Mouse (Mus musculus): ENCODE results near the gene Gucy2g.

The Gucy2g gene

DNA sequence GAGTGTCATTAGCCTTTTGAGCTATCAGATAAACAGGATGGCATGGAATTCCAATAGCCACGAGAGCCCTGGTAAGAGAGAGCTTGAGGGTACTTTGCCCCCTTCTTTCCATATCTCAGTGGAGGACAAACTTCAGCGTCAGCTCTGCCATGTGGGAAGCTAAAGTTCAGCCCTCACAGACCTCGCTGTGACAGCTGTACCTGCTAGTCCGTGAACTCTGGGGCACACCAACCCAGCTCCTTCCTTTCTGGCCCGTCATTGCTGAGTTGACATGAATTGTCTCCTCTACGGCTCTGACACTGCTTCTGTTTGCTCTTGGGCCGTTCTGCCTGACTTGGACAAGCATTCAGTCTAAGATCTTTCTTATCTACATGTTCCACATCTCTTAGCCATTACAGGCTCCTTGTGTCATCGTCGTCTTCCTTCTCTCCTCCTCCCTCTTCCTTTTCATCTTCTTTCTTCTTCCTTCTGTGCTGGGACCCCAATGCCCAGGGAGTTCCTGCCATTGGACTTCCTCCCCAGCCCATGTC lies 7.0 kb upstream of the Gucy2g start:
- no peak for DNase-seq (ENCODE audit: low read depth, low spot score)

DNA sequence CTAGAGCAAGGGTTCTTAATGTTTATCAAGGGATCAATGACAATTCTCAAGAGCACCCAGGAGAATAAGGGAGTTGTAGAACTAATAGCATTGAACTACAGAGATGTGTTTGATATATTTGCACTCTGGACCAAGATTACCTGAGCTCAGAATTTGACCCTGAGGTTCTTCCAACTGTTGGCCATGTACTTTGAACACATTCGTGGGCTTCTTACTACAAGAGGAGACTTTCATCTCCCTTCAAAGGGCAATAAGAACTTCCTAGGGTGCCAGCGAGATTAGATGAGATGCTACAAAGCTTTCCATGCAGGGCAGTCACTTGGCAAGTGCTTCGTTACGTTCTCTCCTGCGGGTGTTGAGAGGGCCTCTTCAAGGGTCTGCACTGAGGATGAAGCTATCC lies 6.5 kb upstream of the Gucy2g start:
- no peak for DNase-seq (ENCODE audit: low read depth, low spot score)

DNA sequence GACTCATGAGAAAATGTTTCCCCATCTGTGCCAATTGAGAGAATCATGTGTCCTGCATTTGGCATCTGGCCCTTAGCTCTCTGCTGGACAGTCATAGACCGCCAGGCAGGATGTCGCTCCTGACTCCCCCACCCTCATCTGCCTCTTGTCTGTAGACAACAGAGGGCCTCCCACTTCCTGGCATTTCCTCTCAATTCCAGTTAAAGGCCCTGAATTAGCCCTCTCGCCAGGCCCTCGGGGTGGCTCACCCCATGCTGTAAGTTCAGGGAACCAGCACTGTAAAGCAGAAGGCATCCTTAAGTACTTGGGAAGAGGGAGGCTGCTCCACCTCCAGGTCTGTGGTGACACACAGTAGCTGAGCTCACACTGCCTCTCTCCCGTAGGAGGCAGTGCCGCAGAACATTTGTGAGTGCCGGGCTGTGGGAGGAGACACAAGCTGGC lies 3.8 kb upstream of the Gucy2g start:
- DNase-seq (ENCODE audit: low read depth, low spot score), result peak; percentile 49

DNA sequence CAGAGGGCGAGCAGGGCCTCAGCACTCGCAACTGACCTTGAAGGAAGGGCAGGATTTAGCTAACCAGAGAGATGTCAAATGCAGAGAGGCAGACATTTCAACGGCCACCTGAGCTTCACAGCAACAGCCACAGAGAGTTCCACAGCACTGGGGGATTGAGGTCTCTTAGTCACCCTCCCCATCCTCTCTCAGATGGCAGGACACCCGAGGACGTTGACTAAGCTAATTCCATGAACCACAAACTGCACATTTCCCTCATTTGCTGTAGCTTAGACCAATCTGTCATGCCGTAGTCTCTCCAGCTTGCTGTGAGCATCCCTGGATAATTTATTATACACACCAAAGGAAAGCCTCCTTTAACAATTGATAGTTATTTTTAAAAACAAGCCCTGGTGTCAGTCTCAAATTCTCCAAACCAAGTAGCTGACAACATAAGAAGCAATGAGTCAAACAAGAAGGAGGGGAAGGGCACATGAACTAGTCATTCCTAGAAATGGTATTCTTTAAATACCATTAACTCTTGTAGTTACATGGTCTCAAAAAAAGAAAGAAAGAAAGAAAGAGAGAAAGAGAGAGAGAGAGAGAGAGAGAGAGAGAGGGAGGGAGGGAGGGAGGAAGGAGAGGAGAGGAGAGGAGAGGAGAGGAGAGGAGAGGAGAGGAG lies 1.1 kb downstream of the Gucy2g start:
- no peak for DNase-seq (ENCODE audit: low read depth, low spot score)

DNA sequence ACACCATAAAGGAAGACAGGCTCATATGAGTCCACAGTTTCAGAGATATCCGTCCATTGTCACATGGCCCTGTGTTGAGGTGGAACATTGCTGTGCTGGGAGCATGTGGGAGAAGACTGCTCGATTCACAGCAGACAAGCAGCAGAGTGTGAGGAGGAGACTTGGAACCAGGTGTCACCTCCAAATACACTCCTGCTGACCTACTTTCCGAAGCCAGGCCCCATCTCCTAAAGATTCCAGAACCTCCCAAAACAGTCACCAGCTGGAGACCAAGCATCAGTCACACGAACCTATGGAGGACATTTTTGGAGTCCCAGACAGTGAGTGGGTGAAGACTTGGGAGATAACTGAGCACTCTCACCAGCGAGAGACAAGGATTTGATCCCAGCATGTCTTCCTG lies 4.5 kb downstream of the Gucy2g start:
- no peak for DNase-seq (ENCODE audit: low read depth, low spot score)

DNA sequence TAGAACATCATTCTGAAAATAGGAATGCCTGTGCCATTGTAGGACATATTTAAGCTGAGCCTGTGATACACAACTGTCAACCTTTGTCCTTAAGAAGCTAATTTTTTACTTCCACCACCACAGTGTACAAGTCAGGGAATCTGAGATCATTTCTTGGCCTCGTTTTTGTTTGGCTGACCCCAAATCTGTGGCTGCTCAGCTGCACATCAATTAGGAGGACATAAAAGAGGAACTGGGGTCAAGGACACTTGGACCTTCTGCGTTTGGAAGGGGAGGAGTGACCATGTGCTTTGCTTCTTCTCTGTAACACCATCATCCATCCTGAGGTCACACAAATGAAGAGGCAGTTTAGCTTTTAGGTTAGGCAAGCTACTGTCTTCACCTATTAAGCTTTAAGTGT lies 5.0 kb downstream of the Gucy2g start:
- no peak for DNase-seq (ENCODE audit: low read depth, low spot score)

DNA sequence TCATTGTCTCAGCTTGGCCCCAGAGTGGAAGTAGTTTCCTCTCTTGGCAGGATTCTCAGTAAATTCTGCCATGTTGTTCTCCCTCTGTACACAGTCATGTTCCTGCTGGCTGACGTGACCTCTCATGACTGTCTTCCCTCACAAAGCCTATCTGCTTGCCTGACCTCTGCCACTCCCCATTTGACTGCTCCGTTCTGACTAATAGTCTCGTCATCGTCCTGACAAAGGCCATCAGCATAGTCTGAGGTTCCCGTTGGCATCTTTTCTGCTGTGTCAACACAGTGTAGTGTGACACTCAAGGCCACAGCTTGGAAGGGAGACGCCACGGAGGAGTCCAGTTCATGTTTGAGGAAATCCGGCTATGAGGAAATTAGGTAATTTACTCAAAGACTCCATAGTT lies 8.9 kb downstream of the Gucy2g start:
- no peak for DNase-seq (ENCODE audit: low read depth, low spot score)

DNA sequence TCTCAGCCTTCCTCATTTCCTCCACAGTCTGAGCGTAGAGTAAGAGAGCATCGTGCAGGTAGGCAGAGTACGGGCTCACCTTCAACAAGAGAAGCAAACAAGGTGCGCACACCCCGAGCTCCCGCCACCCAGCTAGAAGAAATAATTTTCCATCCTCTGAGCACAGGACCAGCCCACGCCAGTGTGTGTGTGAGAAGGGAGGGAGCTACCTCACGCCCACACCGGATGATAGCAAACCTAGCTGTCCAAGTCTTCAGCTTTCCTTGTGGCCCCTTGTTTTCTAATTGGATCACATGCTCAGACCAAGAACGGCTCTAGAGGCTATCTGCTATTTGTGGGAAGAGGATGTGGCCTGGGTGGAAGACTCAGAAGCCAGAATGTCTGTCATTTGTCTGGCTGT lies 10.0 kb downstream of the Gucy2g start:
- DNase-seq (ENCODE audit: low read depth, low spot score), result no peak

DNA sequence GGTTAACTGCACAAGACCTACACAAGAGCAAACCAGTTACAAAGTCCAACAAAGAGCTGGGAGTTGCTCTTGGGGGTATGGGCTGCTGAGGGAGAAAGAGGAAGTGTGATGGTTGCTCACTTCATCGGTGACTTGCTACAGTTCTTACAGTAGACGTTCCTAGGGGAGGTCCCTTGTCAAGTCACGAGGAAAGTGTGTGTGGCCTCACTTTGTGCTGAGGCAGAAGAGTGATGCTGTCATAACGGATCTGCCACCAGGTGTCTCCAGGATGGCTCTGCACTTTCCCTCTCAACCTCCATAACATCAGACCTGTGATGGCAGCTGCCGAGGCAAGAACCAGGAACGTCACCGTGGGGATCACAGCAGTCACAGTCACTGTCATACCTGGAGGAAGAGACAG lies 13.9 kb downstream of the Gucy2g start:
- no peak for DNase-seq (ENCODE audit: low read depth, low spot score)

DNA sequence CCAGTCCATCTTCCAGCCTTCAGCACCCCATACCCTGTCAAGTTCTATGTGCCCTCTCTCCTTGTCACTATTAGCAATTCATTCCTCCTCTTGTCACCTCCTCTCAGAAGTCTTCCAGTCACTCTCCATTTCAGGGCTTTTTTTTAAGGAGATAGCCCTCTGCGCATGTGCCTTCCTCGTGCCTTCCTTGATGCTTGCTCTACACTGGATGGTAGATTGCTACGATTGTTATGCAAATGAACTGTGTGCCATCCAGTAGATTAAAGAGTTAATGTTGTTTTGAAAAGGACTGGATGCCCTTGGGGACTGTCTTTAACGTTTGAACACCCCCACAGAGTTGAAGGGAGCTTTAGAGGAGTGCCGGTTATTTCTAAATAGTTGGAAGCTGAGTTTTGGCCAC lies 14.4 kb downstream of the Gucy2g start:
- DNase-seq (ENCODE audit: low read depth, low spot score), result no peak

DNA sequence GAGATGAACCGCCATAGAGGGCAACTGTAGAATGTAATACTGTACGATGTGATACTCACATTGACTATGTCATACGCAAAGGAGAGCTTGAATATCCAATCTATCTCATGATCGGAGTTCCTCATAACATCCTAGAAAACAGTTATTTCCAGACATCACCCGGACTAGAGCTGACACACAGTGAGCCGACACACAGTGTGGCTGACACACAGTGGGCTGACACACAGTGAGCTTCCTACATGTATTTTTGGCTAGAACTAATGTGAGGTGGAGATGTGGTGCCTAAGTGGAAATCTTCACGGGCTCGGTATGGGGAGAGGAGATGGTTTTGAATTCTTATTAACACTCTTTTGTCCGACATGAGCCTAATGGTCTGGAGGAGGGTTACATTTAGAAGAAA lies 18.8 kb downstream of the Gucy2g start:
- DNase-seq (ENCODE audit: low read depth, low spot score), result no peak

DNA sequence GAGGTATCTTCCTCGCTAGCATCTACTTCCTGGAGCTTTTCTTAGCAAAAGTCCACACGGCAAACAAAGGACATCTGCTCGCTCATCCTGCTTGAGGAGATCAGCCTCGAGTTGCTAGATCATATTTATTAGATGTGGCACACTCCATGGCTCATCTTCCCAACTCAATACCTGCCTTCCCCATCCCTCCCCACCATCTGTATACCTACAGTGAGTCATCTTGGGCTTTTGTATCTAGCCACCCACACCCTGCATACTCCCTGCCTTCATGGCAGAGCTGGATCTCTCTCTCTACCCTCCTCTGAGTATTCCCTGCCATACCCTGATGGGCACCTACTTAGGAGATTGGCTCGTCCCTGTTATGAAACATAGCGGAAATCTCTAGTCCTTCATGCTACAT lies 19.8 kb downstream of the Gucy2g start:
- DNase-seq (ENCODE audit: low read depth, low spot score), result no peak

DNA sequence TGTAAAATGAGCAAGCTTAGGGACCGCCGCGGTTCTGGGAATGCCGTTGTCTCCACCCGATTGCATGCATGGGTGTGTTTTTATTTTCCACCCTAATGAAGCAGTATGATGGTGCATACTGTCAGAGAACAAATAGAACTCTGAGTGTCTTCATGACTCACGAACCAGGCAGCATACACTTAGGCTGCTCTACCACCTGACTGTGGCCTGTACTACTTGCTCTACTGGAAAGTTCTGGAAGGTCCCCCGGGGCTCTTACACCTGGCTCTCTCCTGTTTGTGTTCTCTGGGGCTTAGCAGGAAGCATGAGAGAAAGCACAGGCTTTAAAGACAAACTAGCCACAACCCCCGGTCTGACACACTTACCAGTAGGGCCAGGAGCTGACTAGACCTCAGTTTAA lies 21.7 kb downstream of the Gucy2g start:
- DNase-seq (ENCODE audit: low read depth, low spot score), result no peak

DNA sequence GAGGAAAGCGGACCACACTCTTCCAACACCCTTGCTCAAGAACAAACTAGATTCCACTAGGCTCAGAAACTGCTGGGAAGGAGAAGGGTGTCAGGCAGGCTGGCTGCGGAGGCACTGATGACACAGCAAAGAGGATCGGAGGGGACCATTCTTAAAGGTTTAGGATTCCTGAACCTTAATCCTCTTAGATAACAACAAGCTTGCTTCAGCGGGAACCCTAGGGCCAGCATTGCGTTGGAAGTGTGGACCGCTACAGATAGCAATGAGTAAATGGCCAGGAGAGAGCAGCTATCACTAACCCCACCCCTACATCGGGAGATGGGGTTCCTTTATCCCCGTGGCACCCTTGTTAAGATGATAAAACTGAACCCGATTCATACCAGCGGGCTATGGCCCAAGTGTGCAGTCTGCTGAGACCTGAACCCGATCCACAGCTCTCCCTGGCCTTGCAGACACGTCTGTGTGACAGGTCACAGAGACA lies 22.3 kb downstream of the Gucy2g start:
- DNase-seq (ENCODE audit: low read depth, low spot score), result no peak

DNA sequence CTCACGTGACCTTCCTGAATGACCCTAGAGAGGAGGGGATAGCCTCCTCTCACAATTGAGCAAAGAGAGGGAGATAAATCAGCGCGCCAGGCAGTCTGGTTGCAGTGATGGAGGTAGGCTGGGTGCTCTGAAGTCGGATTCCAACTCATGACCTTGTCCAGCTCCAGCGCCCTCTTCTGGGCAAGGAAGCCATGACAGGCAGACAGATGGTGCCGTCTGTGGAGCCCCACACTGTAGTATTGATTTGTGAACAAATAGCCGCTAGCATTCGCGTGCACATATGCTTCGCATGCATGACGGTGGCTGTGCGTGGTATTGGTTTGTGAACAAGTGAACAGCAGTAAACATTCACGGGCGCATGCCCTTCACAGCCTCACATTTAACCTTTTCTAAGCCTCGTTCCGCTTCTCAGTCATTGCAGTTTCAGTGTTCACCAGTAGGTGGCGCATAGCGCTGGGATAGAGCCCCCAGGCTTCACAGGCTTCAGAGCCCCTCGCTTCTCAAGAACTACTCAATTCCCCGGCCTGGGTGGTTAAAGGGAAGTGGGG lies 22.8 kb downstream of the Gucy2g start:
- DNase-seq (ENCODE audit: low read depth, low spot score), result peak; percentile 45

DNA sequence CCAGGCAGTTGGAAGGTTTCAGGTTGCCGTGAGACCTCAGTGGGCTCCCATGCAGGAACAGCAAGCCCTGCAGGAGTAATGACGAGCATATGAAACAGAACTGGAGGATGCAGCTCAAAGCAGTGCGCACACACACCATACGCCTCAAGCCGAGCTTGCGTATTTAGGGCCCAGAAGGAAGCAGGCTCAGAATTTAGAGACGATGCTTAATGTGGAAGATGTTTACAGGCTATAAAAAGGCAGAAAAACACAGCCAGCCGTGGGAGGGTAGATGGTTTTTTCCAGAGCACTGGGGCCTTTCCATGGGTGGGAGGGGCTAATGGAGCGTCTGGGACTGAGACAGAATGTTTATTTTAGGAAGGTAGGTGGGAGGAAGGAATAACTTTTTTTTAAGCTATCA lies 23.7 kb downstream of the Gucy2g start:
- no peak for DNase-seq (ENCODE audit: low read depth, low spot score)

DNA sequence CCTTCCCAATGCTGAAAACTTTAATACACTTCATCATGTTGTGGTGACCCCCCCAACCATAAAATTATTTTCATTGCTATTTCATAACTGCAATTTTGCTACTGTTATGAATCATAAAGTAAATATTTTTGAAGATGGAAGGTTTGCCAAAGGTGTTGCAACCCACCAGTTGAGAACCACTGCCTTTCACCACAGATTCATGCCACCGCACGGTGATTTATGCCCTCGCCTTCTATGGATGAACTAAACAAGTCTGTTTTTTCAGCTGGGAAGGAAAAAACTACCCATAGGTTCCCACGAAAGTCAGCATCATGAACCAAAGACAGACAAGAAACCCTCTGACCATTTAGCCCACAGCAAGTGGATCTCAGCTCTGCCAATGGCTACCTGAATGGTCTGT lies 24.2 kb downstream of the Gucy2g start:
- no peak for DNase-seq (ENCODE audit: low read depth, low spot score)

DNA sequence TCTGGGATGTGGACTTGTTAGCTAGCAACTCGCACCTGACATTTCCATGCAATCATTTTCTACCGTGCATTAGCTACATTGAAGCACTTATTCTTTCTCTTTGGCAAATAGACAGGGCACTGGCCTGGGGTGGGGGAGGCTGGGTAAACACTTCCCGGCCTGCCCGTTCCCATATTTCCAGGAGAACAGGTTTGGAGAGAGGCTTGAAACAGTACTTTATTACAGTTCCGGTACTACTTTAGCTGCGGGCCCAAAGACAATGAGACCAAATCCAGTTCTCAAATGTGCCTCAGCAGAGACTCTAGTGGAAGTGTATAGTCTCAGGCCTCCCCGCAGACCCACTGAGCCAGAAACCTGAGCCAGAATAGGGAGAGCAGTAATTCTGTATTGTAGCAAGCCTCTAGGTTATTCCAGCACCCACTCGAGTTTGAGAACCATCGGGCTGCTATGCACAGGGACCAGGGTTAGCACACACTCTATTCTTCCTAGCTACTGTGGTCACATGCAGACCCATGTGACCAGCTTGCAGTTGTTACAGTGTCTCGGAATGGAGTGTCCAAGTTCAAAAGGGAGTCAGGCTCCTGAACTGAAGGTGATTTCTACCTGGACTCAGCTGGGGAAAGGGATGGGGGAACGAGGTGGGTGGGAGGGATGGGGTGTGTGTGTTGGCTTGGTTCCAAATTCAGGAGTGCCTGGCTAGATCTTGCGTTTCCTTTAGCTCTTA lies 27.3 kb downstream of the Gucy2g start:
- DNase-seq (ENCODE audit: low read depth, low spot score), result no peak

DNA sequence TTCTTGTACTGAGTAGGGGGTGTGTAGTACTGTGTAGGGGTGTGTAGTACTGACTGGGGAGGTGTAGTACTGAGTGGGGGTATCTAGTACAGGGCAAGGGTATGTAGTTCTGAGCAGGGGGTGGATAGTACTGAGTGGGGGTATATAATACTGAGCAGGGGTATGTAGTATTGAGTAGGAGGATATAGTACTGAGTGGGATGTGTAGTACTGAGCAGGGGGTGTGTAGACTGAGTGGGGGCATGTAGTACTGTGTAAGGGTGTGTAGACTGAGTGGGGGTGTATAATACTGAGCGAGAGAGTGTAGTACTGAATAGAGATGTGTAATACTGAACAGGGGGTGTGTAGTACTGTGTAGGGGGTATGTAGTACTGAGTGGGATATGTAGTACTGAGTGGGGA lies 29.3 kb downstream of the Gucy2g start:
- no peak for DNase-seq (ENCODE audit: low read depth, low spot score)

DNA sequence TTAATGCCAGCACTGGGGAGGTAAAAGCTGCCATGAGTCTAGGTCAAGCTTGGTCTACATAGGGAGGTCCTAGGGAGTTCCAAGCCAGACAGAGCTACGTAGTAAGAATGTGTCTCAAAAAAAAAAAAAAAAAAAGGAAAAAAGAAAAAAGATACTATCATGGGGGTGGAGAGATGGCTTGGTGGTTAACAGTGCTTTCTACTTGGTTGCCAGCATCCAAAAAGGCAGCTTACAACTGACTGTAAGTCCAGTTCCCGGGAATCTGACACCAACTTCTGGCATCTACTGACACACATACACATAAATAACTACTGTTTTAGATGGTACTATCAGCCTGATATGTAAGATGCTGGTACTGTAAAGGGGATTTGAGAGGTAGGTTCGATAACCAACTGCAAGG lies 32.0 kb downstream of the Gucy2g start:
- no peak for DNase-seq (ENCODE audit: low read depth, low spot score)

DNA sequence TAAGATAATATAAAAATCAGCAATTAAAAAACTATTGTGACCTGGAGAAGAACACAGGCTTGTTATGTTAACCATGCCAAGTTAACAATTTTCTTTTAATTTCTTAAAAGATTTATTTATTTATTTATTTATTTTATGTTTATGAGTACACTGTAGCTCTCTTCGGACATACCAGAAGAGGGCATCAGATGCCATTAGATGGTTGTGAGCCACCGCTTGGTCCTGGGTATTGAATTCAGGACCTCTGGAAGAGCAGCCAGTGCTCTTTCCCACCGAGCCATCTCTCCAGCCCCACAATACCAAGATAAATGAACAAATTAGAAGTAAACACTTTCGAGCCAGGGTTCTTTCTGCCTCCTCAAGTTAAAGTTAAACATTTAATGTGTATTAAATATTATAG lies 32.4 kb downstream of the Gucy2g start:
- no peak for DNase-seq (ENCODE audit: low read depth, low spot score)

DNA sequence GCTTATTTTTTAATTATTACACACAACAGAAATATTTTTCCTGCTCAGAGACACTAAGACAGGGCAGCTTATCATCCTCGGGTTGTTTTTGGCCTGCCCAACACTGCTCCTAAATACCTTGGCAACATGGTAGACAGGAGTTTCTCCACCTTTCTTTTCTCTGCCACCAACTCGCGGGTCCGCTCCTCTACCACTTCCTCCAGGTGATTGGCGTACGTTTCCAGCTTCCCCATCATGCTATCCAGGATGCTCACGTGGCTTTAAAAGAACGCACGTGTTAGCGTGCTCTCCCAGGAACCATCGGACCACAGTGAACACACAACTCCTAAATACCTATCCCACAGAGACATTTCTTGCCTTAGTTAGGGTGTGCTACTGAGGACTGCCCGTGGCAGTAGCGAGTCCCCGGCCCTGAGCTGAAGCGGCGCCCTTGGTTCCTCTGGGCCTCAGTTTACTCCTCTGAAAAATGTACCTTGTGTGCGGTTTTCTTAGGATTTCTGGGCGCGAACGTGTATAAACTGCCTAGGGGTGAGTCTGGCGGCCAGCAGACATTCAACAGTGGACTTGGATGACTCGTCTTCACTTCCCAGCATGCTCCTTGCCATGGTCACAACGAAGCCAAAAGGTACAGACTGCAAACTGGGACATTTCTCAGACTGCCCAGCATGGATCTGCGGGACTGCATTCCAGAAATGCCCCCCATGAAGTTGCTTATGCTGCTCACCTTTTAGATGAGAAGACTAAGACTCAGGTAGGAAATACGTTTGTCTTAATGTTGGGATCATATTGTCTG lies 33.1 kb downstream of the Gucy2g start:
- DNase-seq (ENCODE audit: low read depth, low spot score), result no peak
